Mouse (Mus musculus) megakaryocyte, embryonic 14.5 days (primary cell): ENCODE measurements around the gene Dync2h1.

Experiments
- FLI1 ChIP-seq: IDR thresholded peaks from 2 replicates; pipeline ENCODE4 v1.6.1; 2012; ENCODE audit warnings: low read length, inconsistent platforms, mixed read lengths
- GATA1 ChIP-seq: IDR thresholded peaks from 3 replicates; pipeline ENCODE4 v1.6.1; 2012; ENCODE audit warnings: mixed read lengths, low read length, inconsistent platforms, borderline replicate concordance

DNA sequence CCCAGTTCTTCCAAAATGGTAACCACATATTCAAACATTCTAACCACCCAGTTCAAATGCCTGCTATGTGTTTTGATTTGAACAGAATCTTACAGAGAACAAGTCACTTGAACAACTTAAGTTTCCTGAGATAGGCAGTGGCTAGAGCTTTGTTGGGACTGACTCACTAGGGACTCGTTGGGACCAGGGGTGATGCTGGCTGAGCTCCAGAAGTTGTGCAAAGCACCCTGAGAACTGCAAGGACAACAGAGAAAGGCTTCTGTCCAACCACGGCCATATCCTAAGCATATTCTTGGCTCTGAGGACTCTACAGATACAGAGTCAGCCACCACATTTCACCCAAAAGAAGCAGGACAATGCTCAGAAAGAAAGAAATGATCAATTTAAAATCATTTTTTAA, 215.1 kb downstream of the Dync2h1 start:
- TF ChIP-seq GATA1: no peak
- no peak for TF ChIP-seq FLI1
